Mouse (Mus musculus): ENCODE results near the gene Cenpb.
"Not testable (repeated sequence)": the region's sequence is repeated elsewhere in the genome, so short reads cannot be mapped to it uniquely, and the experiment has no call there.

Gene Cenpb

DNA sequence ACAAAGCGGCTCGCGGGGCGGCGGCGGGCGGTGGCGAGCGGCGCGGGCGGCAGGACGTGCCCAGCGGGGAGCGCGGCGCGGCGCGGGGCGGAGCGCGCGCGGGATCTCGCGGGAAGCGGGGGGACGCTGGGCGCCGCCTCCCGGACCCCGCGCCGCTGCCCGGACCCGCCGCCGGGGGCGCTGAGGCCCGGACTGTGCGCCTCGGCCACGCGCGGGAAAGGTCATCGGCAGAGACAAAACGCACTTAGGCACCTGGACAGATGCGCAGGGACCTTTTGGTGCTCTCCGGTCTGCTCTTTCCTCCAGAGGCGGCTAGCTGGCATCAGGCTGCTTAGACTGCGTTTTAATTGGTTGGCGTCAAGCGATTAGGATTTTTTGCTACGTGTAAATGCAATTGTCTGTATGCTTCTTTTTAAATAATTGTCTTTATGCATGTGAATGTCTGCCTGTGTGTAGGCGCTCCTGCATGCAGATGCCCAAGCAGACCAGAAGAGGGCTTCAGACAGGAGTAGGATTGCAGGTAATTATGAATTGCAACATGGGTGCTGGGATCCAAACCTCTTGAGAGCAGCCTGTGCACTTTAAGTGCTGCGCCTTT, at the start of gene Cenpb:
Cenpb (minus strand) TSS at position 78 of the 598 bp plus-strand sequence.
- peak; percentile 85 for DNase-seq

DNA sequence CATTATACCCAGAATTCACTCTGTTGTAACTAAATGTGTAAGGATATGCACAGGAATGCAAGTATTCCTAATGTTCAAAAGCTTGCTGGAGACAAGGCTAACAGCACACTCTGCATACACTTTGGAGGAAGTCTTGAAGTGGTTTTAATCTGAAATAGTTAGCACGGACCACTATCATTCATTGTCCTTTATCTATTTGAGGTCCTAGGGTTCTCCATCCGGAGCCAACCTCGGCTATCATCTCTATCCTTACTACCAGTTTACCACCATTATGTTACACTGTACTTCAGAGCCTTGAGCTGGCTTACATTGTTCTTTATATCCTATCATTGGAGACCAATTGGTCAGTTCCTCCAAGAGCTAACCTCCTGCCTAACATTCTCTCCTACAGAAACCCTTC, 47.4 kb upstream of the Cenpb start:
- no peak for DNase-seq

DNA sequence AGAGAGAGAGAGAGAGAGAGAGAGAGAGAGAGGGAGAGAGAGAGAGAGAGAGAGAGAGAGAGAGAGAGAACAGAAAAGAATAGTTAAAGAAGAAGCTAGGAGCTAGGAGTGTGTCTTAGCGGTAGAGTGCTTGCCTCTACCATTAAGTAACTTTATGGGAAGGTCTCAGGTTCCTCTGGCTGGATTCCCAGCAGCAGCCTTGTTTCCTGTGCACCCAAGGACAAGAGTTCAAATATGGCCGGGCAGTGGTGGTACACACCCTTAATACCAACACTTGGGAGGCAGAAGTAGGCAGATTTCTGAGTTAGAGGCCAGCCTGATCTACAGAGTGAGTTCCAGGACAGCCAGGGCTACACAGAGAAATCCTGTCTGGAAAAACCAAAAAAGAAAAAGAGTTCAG, 46.8 kb upstream of the Cenpb start:
- not testable (repeated sequence) for DNase-seq

DNA sequence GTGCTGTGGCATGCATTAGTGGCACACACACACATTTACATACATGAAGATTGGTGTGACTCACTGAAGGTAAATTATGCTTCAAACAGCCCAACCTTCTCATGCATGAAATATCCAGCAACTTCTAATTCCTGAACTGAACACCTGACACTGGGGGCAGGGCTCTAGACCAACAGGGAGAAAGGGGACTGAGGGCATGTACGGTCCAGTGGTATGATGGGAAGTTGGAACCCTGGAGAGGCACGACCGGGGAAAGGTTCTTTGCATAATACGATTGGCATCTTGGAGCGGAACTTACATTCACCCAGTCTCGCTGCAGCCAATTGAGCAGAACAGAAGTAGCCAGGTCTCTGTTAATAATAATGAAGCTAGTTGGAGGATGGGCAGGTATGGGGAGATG, 45.3 kb upstream of the Cenpb start:
- no peak for DNase-seq

DNA sequence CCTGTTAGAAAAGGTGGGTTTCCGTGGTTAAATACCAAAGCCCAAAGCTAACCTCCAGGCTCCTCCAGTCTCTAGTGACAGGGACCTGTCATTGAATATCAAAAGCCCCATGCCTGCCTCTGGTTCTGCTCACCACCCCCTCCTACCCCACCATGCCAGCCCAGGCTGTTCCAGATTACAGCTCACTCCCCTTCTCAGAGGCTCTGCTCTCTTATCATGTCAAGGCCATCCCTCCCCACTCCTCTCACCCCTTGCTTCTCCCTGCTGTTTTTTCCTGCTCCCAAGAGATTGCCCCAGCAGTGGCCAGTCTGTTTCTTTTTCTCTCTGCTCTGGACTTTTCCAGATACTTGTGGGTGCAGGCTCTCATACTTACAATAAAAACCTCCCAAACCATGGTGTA, 43.7 kb upstream of the Cenpb start:
- DNase-seq, result no peak

DNA sequence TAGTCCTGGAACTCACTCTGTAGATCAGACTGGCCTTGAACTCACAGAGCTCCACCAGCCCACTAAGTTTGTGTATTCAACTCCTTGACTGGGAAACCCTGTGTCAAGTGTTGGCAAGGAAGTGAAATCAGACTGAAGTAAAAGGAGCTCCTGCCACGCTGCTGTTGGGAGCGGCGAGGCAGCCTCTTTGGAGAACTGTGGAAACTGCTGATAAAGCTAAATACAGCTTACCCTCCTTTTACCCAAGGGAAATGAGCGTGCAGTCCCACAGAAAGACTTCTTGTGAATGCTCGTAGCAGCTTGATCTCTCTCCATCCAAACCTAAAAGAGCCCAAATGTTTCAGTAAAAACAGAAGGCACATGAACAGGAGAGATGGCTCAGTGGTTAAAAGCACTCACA, 42.7 kb upstream of the Cenpb start:
- DNase-seq, result no peak

DNA sequence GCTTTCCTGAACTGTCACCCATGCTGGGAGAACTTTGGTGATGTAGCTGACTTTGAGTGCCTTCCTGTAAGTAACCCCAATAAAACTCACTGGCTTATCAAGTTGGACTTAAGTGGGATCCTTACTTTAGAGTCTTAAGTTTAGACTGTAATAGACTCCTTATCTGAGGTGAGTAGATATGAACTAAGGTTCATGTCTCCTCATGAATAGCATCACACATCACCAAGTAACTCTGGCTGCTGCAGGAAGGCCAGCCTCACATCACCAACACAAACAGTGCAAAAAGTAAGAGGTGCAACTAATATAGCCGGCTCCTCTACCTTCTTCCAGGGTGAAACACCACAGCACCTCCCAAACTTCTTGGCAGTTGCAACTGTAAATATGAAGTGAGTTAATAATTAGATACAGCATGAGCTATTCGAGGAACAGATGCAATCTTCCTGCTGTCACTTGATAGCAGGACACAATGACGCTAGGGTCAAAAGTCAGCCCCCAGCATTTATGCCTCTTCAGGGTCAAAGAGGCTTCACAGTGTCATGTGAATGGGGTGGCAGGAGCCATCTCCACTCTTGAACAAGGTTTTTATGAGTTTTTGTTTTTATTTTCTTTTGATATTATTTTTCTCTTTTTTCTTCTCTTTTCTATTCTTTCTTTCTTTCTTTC, 42.1 kb upstream of the Cenpb start:
- DNase-seq, result no peak

DNA sequence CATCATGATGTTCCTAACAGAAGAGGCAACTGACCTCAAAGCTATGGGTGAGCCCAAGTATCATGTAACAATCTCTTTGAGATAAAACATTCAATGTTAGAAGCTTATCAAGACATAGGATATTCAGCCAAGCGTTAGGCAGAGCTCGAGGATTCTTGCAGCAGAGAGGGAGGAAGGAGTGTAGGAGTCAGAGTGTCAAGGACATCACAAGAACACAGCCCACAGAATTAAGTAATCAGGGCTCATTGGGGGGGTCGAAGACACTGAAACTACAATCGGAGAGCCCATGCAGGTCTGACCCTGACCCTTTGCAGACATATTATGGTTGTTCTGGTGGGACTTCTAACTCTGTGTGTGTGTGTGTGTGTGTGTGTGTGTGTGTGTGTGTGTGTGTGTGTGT, 40.2 kb upstream of the Cenpb start:
- no peak for DNase-seq

DNA sequence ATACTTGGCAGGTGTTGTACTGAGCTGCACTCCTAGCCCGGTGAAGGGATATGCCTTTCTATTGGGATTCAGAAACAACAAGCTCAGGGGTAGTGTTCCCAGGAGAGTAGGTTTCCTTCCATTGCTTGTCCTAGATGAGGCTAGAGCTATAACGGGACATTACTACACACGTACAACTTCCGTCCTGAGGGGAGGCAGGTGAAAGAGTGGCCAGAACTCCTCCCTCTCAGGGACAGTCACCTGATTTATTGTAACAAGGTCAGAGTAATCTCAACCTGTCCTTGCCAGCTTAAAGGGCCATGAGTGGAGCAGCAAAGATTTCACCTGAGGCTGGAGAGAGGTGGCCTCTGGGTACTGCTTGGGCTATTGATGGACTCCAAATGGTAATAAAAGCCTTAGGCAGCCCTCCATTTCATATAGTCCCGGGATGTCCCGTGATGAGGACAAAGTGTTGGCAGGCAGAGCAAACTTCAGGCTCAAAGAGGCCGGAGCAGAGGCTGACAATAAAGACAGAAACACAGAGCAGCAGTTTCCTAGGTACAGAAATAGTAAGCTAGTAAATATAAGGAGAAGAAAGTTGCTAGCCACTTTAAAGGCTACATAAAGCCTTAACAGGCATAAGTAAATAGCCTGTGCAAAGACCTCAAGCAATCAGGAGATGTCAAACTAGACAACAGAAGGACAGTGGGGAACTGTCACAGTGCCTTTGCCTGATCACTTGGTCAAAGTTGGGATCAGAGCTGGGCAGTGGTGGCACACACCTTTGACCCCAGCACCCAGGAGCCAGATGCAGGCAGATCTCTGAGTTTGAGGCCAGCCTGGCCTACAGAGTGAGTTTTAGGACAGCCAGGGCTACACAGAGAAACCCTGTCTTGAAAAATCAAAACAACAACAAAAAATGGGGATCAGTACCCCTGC, 36.3 kb upstream of the Cenpb start:
- no peak for DNase-seq

DNA sequence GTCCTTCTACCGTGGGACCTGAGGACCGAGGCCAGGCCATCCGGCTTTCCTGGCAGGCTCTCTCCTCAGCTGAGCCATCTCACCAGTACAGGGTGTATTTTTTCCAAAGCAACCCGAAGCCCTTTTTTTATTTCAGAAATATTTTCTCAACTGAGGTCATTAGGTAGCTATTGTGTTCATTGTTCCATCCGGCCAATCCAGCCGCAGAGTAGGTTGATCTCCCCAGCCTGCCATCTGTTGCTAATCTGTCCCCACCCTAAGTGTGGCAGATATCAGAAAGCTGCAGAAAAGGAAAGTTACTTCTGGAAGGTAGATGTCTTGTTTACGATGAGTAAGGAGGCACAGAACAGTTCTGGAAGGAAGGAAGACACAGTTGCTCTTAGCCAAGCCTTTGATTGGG, 33.9 kb upstream of the Cenpb start:
- no peak for DNase-seq

DNA sequence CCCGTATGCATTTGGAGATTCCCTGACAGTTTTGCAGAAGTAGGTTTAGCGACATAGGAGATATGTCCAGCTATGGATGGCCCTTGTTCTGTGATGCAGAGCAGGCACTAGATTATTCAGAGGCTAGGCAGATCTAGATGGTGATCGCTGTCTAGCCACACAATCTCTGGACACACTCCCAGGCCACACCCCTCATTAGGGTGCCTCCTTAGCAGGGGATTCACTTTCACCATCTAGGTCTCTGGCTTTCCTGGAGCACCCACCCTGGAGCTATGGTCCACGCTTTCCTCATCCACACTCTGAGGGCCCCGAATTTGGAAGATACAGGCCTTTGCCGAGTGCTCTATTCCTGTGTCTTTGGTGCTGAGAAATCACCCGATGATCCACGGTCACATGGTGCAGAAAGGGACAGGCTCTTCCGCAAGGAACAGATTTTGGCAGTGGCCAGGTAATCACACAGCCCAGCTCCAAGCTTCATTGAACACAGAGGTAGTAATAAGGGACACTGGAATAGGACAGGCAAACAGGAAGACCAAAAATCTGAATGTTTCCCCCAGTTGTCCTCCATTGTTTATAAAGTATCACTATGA, 31.3 kb upstream of the Cenpb start:
- DNase-seq, result peak; percentile 34

DNA sequence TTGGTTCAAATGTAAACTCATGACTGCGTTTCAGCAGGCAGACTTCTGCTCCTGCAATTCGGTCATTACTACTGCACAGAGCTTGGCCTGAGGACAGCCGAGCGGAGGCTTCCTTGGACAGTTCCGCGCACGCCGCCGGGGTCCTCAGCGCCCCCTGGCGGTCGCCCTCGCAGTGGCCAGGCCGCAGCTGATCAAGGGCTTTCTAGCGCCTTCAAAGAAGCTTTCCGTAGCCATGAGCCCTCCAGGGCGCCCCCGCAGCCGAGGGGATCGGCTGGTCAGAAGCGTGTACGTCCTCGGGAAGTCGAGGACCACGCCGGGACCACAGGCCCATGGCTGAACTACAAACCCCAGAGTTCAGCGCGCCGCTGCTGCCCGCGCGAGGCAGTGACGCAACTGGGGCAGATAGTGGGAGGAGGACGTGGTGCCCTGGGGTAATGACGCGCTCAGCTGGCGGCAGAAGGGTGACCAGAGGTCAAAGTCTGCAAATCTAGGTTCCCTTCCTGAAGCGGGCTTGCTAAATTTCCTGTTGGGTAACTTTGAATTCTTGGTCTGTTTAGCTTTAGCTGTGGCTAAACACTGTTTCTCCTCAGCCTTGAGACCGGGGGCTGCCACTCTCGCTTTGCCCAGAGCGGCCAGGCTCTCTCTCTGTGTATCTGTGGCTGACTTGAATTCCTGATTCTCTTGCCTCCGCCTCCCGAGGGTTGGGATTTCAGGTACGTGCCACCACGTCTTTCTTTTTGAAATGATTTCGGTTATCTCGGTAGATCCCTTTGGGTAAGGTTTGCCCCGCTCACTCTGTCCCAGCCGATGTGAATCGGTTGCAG, 30.3 kb upstream of the Cenpb start:
- peak; percentile 93 for DNase-seq

DNA sequence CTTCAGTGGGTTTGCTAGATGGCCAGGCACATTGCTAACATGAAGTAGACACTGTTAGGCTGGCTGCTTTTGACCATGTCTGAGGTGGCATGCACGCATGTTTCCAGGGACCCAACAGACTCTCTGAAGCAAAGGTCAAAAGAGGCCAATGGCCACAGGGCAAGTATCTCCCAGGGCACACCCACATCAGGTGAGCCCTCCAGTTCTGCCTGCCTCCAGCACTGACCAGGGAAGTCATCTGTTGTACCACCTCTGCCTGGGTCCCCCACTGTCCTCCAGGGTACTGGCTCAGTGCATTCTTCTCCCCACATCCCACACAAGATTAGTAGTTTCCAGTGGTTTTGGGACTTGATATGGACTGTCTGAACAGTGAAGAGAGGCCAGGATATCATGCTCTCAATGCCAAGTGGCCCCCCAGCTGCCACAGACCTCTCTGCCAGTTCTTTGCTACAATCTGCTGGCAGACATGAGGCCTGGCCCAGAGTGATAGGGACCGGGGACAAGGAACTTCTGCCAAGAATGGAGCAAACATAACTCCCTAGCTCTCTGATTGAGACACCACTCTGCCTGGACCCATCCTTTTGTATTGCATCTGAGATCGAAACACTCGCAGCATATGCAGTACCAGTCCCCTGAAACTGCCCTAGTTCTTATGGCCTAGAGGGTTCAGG, 29.4 kb upstream of the Cenpb start:
- peak; percentile 39 for DNase-seq

DNA sequence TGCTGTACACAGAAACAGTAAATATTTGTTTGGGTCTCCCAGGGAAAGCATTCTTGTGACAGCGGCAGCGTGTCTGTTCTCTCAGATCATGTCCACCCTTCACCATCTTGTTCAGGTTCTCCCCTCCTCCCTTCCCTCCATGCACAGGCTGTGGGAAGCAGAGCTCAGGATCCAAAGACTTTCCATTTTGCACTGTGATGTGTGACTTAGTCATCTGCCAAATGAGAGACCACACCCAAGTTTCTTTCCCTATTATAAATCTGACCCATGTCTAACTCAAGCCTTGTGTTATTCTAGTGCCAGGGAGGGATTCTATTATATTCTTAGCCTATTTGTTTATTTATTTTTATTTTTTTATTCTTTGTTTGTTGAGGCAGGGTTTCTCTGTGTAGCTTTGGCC, 28.5 kb upstream of the Cenpb start:
- no peak for DNase-seq

DNA sequence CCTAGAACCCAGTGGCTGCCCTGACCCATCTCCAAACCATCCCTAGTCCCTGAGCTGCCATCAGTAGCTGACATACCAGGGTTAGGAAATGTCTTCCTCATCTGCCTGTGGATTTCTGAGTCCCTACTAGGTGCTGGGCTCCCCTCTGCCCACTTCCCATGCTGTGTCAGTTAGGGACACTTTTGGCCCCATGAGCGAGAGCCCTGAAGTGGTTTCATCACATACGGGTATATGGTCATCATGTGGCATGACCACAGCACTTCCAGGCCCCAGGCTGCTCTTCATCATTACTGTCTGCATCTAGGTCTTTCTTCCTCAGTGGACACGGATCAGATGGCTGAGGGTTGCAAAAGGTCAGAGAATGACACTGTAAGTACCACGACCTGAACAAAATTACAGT, 26.9 kb upstream of the Cenpb start, which contains the start of gene Ap5s1:
Ap5s1 (plus strand) TSS at position 301 of the 400 bp plus-strand sequence.
- no peak for DNase-seq

DNA sequence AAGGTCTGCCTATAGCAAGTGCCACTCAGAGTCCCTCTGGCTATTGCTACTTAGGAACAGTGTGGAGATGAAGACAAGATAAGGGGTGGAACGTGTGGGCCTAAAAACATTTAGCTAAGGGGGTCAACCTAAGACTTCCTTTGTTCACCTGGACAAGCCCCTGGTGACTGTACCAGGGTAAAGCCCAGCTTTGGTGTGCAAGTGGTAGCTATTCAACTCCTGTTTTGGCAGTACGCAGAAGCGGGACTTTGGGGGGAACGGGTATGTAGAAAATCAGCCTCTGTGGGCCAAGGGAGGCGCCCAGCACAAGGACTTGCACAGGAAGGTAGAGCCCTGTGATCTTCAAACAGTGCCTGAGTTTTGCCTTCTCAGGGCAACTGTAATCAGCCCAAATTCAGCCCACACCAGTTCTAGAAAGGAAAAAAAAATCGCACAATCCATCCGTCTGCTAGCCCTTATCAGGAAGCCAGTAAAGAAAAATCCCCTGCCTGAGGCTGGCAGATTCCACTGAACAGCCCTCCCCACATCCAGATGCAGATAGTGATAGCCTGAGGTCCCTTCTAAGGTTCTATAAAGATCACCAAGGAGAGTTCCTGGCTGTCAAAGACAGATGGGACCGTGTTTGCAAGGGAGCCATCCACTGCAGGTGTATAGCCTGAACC, 25.8 kb upstream of the Cenpb start:
- DNase-seq, result no peak

DNA sequence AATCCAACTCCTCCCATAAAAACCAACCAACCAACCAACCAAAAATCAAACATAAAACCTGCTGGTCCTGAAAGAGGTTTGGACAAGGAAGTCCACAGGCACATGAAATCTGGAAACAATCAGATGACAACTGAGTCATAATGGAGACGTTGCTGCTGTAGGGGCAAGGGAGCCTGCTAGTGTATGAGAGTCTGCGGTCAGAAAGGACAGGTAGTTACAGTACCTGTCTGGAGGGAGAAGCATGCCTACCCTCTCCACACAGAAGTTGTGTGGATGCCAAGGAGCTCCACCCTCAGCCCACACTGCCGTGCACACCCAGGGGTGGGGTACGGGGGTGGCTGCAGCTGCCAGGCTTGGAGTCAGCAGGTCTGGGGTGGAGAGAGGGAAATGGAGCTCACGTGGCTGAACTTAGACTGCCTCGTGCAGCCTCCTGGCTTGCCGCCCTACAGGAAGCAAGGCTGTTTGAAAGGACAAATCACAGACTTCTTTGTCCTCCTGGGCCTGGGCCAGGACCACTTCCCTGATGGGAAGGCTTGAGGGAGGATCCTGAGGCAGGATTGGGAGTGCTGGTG, 24.6 kb upstream of the Cenpb start:
- no peak for DNase-seq

DNA sequence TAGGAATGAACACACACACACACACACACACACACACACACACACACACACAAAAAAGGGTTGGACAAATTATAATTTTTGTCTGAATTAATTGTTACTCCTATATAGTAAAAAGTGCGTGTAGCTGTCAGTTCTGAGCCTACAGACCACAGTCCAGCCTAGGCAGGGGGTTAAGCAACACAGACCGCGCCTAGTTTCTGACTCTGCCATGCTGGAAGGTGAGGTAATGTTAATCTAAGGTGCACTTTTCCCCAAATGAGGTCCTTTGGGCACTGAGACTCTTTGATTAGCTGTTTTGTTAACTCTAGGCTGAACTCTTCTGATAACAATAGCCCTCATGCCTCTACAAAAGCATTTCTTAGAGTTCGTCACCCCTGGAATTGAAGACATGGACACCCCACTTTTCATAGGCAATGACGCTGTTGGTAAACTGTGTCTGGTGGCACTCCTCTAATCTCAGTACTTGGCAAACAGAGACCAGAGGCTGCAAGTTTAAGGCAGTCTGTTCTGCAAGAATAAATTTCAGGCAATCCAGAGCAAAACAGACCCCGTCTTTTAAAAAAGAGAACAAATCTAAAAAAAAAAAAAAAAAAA, 24.0 kb upstream of the Cenpb start:
- DNase-seq, result no peak

DNA sequence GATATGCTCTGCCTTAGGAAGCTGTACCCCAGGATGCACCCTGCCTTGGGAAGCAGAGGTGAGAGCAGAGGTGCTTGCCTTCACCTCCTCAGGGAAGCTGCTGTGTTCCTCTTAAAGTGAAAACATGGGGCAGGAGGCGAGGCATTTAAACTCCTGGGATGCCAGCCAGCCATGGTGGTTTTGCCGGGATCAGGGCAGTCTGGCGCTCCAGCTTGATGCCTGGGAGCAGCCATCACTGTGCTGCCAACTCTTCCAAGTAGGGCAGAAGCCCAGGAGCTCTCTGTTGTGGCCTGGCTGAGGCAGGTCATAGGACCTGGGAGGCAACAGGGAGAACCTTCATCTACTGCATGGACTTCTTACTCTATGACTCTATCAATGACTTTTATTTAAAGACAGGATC, 21.4 kb upstream of the Cenpb start:
- DNase-seq, result no peak

DNA sequence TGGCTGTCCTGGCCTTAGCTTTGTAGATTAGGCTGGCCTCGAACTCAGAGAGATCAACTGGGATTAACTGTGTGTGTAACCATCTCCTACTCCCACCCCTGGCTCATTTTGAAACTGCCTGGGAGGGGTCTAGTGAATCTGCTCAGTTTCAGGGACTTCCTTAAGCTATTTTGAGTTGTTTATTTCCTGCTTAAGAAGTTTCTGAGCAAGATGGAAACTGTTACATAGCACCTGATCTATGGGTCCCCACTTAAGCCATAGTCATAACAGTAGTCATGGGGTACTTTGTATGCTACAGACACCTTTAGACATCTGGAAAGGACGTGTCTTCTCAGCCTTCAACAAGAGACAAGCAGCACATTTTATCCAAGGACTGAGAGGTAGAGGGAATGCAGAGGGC, 20.8 kb upstream of the Cenpb start:
- no peak for DNase-seq

All from cerebellum, adult 11 months (tissue).